Mouse (Mus musculus) left cerebral cortex, adult 8-10 months (tissue): ENCODE measurements around the gene Slc25a13. TPM values are rescaled to one million over a fixed set of nuclear protein-coding genes. Genes with fewer than 3 reads are reported as not detected.

Experiments used
- DNase-seq, 2 experiments: peaks; one replicate each; pipeline ENCODE4 v3.0.0; 2022; ENCODE audit warnings: low spot score in 2 of 2
- total RNA-seq, 4 experiments: library from RNA; stranded (reverse); gene quantifications; 2 replicates each; pipeline ENCODE4 v1.2.4; 2022

Slc25a13 gene
- total RNA-seq, 4 experiments from 2014 or later = 3.6 to 6.6 (median 5.6) TPM

DNA sequence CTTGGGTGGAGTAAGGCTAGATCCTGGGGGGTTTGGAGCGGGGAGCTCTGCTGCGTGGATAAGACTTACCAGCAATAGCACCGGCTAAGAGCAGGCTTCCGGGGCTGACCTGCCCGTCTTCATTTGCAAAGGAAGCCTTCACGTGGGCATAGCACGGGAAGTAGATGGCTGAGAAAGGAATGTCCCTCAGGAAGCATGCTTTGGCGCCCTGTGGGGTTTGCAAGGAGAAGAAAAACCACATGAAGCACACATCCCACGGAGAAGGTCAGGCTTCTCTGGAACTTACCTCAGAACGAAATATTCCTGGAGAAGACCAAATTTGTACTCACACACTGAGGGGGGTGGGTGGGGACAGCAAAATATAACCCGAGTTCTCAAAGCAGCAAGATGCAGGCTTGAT lies 164.3 kb downstream of the Slc25a13 start:
- DNase-seq = no peak

DNA sequence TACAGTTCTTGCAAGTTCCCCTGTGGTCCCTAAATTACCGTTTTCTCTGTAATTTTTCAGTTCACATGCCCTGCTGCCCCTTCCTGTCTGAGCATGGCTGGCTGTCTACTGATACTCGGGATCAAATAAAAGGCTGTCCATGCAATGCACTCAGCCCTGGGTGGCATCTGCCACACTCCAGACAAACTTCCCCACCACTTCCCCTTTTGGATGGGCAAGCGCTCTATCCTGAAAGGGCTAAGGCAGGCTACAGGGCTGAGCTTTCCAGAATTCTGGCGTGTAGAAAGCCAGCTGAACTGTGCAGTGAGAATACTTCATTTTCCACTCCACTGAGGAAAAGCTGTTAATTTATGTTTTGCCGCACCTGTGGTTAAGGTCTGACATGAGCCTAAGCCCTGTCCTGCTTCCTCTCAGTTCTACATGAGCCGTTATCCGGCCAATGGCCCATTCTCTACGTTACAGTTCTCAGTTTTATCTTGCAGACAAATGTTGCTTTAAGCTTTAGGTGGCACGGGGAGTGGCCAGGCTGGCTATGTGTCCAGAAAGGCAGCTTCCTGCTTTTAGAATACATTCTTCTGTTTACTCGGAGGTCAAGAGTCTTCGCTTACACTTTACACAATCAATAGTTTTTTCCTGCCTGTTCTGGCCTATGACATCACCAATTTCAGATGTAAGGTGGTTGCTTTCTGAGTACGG lies 170.1 kb downstream of the Slc25a13 start:
- no peak for DNase-seq

DNA sequence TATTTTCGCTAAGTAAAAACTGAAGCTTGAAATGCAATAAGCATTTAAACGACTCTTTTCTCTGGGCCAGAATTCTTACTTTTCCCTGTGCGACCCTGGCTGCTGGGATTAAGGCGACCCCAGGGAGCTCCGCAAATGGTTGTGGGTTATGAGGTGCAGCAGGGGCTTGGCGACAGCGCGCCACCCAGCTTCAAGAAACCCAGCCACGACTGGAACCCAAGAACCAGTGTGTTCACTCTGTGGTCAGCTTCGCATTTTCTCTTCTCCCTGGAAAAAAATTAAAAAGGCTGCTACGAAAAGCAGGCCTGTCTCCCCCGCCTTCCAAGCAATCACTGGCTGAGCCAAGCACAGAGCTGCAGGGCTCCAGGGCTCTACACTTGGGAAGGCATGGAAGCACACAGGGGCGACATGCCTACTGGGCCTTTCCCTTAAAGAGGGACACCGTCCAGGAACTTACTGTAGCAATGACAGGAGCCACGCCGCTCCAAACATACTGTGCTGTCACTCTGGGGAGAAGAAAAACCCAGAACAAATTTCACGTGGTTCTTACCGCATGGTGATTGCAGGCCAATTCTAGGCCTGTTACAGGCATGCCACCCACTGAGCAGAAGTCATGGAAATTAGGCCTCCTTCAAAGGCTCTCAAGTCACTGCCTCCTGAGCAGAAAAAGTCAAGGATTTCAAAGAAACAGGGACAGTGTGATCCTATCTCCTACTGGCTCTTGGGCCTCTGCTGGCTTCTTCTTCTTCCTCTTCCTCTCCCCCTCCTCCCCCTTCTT lies 178.0 kb downstream of the Slc25a13 start:
- DNase-seq = no peak

DNA sequence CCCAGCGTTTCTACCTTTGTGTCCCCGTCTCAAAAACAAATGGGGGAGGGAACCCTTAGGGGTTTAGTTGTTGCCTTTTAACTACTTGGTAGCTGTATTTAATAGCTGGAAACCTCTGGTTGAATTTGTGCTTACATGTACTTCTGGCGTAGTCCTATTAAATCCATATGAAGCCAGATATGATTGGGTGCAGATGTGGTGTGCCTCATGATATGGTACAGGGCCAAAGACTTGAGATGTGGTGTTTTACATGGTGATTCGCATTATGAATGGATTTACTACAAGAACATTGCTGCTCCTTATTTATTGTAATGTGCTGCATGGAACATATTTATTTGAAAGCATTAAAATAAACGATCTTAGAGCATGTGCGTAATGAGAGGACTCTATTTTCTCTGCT lies 189.3 kb downstream of the Slc25a13 start:
- no peak for DNase-seq

DNA sequence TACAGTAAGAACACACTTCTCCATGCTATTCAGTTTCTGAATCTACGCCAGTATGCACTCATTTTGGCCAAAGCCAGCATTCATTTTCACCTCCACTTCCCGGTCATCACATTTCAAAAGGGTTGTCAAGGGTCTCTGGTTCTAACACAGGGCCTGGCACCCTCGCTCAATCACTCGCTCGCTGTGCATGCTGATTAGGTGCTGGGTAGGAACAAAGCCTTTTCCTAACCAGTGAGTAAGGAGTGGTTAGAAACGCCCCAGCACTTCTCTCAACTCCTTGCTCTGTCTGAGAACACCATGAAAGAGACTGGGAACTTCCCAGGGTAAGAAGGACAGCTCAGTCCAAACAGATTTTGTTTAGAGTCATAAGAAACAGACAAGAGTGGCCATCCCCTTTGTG lies 193.0 kb downstream of the Slc25a13 start:
- DNase-seq = no peak

DNA sequence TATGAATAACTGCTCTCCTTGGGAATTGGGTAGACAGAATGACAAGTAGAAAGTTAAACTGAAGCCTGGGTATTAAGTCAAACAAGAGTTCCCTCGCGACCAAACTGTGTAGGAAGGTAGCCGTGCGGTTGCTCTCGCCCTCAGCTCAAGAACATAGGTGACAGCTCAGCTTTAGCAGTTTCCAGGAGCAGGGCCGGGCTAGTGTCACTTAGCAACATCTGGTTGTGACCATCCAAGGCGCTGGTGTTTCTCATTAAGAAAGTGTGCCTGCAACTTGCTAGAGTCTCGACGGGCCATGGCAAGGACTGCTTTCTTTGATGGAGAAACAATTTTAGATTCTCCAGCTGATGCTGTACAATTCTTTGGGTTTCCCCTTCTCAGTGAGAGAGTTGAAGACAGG lies 200.0 kb downstream of the Slc25a13 start:
- no peak for DNase-seq

DNA sequence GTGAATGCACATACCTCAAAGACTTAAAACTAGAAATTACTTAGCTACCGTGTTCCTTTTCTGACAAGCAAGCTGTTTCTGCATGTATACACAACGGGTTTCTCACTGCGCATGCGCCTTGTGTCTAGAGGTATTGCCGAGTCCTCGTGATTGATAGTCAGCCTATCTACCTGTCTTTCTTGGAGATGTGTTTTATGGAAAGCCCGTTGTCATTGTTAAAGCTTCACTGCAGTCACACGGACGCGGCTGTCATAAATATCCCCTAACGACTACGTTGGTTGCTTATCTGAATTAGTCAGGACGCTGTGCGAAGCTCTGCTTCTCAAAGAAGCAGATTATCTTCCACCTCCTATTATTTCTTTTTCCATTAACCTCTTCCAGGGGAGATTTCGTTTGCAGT lies 201.4 kb downstream of the Slc25a13 start:
- DNase-seq = peak in 1 of 2 experiments; percentile 14

DNA sequence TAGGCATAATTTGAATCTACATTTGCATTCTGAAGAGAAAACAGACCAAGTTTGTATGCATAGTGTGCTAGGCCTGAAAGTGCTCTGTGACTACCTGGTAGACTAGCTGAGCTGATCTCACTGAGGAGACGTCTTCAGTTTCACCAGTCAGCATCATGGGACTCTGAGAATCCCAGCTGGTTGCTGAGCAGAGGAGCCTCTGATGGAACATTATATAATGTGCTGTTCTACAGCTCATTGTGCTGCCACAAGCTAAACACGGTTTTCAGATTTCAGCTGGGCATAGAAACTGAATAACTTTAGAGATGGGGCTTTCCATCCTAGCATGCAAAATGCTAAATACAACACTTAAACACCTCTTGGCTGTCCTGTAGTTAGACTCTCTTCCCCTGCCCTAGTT lies 205.6 kb downstream of the Slc25a13 start:
- peak in 1 of 2 experiments; percentile 24 for DNase-seq

DNA sequence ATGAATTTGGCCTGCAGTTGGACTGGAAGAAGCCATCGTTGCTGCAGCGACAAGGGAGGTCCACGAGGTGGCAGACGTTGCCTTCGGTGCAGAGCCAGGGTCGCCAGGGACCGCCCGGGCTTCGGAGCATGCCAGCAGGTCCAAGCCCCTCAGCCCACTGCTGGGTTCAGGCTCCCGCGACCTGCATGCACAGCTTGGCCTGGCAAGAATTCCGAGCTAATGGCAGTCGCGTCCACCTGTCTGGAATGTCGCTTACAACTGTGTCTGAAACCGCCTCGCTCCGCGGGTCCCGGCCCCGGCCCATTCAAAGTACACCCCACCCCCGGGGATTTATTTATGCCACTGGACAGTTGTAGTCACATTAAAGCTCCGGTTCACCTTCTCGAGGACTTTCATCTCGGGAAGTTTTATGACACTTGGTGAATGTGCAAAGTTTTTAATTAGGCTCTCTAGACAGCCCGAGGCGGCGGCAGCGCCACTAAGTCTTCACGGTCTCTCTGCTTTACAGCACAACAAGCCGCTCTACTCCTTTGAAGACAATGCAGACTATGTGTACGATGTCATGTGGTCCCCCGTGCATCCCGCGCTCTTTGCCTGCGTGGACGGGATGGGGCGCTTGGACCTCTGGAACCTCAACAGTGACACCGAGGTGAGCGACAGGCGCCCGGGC lies 211.1 kb downstream of the Slc25a13 start:
- peak; percentile 43 to 50 for DNase-seq

DNA sequence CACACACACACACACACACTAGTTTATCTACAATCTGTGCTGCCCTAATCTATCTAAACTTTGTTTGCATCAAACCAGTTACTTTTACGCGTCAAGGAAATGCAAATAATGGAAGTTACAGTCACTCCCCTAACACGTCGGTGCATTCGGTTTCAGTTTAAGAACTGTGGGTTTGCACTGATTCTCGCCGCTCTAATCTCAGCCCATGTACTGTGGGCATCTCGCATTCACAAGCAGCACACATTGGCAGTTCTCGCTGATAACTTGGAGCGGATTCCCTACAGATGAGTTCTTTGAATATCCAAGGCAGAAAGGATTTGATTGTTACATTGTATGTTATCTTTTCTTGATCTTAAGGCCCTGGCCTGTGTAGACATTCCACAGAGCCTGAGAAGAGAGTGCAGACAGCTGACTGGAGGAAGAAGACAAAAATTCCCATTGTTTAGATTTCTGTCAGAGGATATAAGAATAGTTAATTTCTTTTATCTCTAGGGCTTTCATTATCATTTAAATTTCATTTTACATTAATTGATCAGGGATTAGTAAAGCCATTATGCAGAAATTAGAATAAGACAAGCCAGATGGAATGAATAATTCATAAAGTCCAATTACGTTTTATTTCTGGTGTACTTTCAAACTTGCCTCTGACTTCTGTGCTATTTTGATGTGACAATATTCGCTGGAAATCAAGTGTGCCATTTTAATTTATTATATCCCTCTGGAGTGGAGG lies 212.1 kb downstream of the Slc25a13 start:
- DNase-seq = no peak

DNA sequence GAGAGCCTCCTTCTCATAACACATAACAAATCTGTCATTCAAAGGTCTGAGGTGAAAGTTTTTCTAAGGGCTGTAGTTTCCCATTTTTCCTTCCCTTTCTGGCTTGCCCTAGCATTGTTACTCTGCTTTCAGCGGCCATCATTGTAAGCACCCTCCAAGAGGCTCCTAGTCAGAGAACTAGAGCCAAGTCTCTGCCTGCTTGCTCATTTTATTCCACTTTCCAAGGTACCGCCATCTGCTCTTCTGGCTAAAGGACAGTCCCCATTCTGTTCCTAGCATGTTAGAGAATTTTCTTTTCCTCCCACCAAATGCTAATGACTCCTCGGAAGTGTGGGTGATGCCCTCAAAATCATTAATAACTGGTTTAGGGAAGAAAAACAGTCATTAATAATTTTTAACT lies 214.9 kb downstream of the Slc25a13 start:
- no peak for DNase-seq

DNA sequence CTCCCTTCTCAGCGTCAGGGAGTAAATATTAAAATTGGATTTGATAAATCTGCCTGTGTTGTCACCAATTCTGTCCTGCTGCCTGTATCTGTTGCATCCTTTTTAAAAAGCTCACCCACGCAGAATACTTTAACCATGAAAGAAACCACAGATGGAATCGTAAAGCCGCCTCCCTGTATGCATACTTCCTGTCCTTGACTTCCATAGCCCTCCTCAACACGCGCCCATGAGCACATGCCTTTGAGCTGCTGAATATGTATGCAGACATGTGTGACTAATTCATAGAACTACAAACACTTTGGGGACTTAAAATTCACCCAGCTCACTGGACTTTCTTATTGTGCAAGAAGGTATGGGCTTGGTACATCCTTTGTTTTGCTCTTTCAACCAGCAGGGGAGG lies 219.4 kb downstream of the Slc25a13 start:
- DNase-seq = no peak

DNA sequence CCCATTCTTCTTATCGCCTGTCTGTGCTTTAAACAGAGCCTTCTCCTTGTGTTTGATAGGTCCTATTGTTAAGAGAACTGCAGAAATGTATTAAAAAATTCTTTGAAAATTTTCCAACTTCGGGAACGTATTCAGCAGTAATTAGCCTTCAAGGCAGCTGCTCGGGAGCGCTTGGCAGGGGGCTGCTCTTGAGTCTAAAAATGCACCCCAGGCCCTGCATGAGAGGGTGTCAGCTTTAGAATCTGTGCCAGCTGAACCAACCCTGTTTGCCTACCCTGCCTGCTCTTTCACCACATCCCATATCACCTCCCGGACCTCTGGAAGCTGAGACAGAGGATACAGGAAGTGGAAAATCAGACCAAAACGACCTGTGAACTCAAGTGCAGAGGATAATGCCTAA lies 223.9 kb downstream of the Slc25a13 start:
- no peak for DNase-seq

DNA sequence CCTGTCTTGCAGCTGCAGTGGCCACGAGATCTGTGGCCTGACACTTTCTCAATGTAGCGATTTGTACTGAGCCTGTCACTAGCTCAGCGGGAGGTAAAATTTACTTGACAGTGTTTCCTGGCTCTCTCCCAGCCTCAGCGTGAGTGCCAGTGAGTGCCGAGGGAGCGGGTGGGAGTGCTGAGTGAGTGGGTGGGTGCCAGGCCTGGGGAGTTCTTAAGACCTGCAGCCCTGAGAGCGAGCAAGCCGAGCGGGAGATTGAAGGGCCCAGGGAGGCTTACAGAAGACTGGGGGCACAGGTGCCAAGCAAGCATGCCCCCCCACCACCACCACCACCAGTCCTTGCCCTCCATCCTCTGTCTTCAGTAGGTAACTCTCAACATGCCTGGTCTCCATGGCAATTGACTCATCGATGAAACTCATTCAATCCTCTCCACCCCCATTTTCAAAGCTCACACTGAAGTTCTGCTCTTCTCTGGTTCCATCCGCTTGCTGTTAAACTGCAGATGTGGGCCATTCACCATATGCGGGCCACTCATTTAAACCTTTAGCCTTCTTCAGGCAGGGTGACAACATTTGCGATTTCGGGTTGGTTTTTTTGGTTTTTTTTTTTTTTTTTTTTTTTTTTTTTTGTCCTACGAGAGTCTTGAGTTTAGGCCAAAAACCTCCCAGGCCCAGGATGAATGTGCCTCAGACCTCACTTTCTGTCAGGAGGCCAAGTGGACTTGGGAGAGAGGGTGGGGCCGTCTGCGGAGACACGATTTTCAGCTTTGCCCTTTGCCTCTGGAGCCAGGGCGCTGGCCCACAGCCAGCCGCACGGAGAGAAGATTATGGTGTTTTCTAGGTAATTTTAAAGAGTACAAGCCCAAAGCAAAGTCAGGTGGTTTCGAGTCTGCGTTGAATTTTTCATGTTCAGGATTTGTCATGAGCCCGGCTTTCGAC lies 224.9 kb downstream of the Slc25a13 start:
- peak in 1 of 2 experiments; percentile 53 for DNase-seq

DNA sequence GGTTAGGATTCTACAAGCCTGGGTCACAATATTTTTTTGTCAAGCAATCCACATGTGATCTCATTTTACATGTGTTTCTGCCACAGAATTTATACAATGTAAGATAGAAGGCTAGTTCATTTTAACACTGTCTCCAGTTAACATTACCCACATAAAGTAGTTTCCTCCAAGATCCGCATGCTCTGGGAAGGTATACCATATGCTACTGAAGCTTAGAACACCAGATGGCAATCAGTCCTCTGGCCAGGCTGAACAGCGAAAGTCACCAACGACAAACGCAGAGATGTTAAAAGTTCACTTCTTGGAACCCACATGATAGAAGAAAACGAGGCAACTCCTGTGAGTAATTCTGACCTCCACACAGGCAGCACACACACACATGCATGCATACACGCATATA lies 225.7 kb downstream of the Slc25a13 start:
- DNase-seq = no peak
